Mouse (Mus musculus): Measurements from ENCODE around the gene Nos3. TPM values are rescaled to one million over a fixed set of nuclear protein-coding genes. Genes with fewer than 3 reads are reported as not detected.

Gene Nos3
- total RNA-seq, 2 experiments from 2014 or later: 5.0 to 7.1 TPM

DNA sequence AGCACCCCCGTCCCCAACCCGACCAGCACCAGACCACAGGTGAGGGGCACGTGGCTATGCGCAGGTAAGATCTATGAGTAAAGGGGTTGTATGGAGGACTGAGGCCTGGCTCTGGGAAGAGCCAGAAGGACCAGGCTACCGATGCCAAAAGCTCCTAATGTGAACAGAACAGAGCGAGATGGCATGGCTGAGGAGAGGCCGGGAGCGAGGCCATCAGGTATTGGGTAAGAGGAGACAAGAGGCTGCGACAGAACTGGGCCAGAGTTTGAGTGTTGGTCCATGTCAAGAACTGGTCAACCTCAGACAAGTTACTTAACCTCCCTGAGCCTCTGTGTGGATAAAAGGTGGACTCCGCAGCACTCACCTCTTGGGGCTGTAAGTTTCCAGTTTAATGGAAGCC is 353 bp downstream of the Nos3 start:
- TF ChIP-seq CTCF (IDR thresholded peaks at IDR 0.05): no peak
- peak overlapping the region; percentile 86 for H3K27ac ChIP-seq
- no peak for DNase-seq
- H3K4me3 ChIP-seq: peak overlapping the region; percentile 74
- intact Hi-C loops (cut with DNase I): no loop called here

DNA sequence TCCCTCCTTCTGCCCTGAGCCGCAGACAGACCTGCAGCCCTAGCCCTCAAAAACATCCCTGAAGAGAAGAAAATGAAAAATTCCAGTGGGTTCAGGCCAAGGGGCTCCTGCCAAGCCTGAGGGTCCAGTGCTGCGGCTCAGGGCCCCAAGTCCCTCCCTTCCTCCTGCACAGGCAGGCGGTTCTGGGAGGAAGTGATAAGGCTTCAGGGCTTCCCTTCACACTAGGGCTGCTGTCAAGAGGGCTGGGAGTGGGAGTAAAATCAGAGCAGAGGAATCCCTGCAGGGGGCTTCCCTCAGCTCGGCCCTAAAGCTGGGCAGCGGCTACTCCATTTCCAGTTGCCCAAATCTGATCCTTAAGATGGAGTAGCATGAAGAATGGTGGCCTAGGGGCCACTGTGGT is 918 bp downstream of the Nos3 start:
- intact Hi-C loops (cut with DNase I): no loop called here
- Histone ChIP-seq H3K4me3 (peak overlapping the region; percentile 74), H3K27ac (peak overlapping the region; percentile 86)
- no peak for TF ChIP-seq CTCF (IDR thresholded peaks at IDR 0.05)
- no peak for DNase-seq

DNA sequence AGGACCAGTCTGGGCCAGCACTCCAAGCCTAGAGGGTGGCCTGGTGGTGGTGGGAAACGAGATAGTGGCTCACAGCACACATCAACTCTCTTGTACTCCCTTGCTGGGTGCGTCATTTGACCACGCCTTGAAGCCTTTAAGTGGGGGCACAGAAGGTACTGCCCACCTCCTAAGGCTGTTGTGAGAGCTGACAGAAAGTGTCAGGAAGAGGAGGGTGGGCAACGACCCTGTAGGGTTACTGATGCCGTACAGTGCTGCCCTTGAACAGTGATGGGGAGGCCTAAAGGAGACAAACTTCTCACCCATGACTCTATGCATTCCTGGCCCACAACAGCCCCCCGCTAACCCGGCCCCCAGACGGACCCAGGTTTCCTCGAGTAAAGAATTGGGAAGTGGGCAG is 1.8 kb downstream of the Nos3 start:
- H3K27ac ChIP-seq: no peak overlapping the region
- peak overlapping the region; percentile 74 for H3K4me3 ChIP-seq
- no peak for DNase-seq
- no peak for TF ChIP-seq CTCF (IDR thresholded peaks at IDR 0.05)
- intact Hi-C loops (cut with DNase I): no loop called here

DNA sequence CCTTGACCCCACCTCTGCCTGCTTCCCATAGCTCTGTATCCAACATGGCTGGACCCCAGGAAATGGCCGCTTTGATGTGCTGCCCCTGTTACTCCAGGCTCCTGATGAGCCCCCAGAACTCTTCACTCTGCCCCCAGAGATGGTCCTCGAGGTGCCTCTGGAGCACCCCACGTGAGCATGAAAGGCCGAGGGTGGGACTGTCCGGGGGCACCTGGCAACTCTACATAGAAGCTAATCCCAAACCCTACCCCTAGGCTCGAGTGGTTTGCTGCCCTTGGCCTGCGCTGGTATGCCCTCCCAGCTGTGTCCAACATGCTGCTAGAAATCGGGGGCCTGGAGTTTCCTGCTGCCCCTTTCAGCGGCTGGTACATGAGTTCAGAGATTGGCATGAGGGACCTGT is 5.2 kb downstream of the Nos3 start:
- Histone ChIP-seq H3K4me3 (no peak overlapping the region), H3K27ac (no peak overlapping the region)
- DNase-seq: no peak
- intact Hi-C loops (cut with DNase I): no loop called here
- no peak for TF ChIP-seq CTCF (IDR thresholded peaks at IDR 0.05)

DNA sequence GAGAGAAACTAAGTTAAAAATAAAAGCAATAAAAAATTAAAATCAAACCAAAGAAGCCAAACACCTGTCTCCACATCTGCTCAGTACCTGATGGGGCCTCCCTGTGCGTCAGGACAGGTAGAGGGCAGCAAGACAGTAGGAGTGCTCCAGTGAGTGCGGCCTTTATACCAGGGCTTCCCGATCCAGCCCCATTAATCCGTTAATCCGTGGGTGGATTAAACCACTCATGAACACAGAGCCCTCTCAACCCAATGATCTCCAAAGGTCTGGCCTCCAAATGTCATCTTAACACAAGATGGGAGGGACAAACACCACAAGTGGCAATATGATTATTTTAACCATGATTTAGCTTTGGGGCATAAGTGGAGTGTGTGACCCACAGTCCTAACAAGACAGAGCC is 9.2 kb downstream of the Nos3 start:
- intact Hi-C loops (cut with DNase I): no loop called here
- TF ChIP-seq CTCF (IDR thresholded peaks at IDR 0.05): no peak
- Histone ChIP-seq H3K4me3 (no peak overlapping the region), H3K27ac (no peak overlapping the region)
- no peak for DNase-seq

DNA sequence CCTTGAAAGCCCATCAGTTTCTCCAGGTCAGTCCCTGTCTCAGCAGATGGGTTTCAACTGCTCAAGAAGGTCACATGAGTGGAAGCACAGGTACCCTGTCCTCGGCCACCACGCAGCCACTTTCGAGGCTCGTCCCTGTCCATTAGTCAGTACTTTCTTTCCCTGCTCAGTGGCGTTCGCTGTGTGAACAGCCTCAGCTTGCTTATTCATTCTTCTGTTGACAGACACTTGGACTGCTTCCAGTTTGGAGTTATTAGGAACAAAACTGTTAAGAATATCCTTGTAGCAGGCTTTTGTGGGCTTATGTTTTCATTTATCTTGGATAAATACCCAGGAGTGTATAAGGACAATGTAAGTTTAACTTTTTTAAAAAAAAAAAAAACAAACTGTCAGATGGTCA is 9.6 kb downstream of the Nos3 start:
- DNase-seq: no peak
- intact Hi-C loops (cut with DNase I): no loop called here
- TF ChIP-seq CTCF (IDR thresholded peaks at IDR 0.05): no peak
- Histone ChIP-seq H3K4me3 (no peak overlapping the region), H3K27ac (no peak overlapping the region)

DNA sequence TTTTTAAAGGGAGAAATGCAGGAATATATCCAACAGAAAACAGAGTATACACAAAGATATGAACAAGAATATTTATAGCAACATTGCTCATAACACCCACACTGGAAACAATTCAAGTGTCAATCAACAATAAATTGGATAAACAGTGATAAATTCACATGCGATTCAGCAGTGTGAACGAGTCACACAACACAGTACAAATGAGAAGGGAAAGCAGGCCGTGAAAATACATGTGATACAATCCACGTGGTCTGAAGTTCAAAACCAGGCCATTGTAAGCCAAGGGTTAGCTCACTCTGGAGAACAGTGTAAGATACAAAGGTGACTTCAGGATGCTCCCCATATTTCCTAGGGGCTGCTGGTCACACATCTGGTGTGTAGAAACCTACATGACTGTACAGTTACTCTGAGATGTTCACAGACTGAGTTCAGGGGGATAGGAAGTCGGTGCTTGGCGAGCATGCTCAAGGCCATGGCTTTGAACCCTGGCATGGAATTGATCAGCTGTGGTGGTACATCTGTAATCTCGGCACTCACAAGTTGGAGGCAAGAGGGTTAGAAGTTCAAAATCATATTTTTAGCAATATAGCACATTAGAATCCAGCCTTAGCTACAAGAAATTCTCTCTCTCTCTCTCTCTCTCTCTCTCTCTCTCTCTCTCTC is 10.2 kb downstream of the Nos3 start:
- Histone ChIP-seq H3K27ac (no peak overlapping the region), H3K4me3 (no peak overlapping the region)
- intact Hi-C loops (cut with DNase I): no loop called here
- no peak for TF ChIP-seq CTCF (IDR thresholded peaks at IDR 0.05)
- no peak for DNase-seq

DNA sequence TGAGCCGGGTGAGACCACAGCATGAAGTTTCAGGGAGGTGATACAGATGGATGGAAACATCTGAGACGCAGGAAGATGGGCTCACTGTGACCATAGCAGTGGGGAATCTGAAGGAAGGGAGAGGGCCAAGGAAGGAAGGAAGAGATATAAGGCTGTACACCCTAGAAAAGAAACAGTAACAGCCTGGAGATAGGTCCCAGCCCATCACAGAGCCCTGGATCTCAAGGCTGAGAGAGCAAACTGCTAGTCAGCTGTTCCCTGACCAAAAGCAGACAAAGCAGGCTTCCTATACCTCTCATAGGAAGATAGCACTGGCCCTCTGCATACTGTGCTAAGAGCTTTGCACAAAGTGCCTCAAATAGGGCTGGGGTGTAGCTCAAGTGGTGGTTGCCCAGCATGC is 14.1 kb downstream of the Nos3 start:
- Histone ChIP-seq H3K4me3 (no peak overlapping the region), H3K27ac (no peak overlapping the region)
- intact Hi-C loops (cut with DNase I): no loop called here
- TF ChIP-seq CTCF (IDR thresholded peaks at IDR 0.05): no peak
- no peak for DNase-seq

DNA sequence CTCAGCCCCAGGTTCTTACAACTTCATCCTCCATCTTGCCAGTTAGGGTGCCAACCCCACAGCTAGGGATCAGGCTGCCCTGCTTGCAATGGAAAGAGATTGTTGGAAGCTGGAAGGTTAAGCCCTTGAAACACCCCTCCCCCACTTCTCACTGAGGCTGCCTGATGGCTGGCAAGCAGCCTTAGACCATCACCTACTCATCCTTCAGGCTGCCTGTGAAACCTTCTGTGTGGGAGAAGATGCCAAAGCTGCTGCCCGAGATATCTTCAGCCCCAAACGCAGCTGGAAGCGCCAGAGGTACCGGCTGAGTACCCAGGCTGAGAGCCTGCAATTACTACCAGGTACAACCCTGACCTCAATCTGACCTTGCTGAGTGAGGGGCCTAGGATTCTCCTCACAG is 14.9 kb downstream of the Nos3 start:
- TF ChIP-seq CTCF (IDR thresholded peaks at IDR 0.05): no peak
- Histone ChIP-seq H3K27ac (no peak overlapping the region), H3K4me3 (no peak overlapping the region)
- DNase-seq: no peak
- intact Hi-C loops (cut with DNase I): no loop called here

DNA sequence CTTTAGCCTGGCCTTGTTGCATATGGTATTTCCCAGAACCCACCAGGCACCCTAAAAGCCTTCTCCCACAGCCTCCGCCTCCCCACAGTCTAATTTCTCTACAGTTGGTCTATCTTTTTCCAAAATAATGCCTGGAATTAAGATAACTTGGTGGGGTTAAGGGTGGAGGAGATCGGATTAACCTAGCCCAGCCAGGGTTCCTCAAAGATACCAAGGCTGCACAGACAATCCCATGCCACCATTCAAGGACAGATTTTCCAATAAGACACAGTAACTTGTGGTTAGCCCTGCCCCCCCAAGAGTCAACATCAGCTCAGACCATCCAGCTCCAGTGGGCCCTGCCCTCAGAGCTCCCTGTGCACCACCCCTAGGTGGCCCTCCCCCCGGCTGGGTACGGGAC is 15.9 kb downstream of the Nos3 start:
- no peak overlapping the region for H3K27ac ChIP-seq
- DNase-seq: no peak
- H3K4me3 ChIP-seq: no peak overlapping the region
- intact Hi-C loops (cut with DNase I): no loop called here
- no peak for TF ChIP-seq CTCF (IDR thresholded peaks at IDR 0.05)

DNA sequence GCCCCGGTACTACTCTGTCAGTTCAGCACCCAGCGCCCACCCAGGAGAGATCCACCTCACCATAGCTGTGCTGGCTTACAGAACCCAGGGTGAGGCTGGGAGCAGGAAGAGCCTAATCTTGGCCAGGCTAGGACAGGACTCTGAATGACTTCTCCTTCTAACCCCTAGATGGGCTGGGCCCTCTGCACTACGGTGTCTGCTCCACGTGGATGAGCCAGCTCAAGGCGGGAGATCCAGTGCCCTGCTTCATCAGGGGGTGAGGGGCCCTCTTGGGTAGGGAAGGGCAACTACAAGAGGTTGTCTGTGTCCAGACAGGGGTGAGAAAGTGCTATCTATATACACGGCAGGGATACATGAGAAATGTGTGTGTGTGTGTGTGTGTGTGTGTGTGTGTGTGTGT is 16.9 kb downstream of the Nos3 start:
- intact Hi-C loops (cut with DNase I): no loop called here

DNA sequence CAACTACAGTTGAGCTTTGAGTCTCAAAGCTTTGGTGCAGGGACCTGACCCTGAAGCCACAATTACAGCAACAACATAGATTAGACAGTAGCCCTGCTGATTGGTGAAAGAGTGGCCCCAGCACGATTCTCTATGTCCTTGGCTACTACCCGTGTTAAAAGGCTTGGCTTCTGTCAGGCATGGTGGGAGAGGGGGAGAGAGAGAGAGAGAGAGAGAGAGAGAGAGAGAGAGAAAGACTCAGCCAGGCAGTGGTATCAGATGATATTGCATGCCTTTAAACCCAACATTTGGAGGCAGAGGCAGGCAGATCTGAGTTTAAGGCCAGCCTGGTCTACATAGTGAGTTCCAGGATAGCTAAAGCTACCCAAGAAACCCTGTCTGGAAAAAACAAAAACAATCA is 17.4 kb downstream of the Nos3 start:
- no peak for DNase-seq
- intact Hi-C loops (cut with DNase I): no loop called here
- TF ChIP-seq CTCF (IDR thresholded peaks at IDR 0.05): no peak
- Histone ChIP-seq H3K4me3 (no peak overlapping the region), H3K27ac (no peak overlapping the region)

More for the DNA sequence above, 16.9 kb downstream of the Nos3 start:
- TF ChIP-seq CTCF (IDR thresholded peaks at IDR 0.05): no peak
- no peak overlapping the region for H3K27ac ChIP-seq
- no peak for DNase-seq
- no peak overlapping the region for H3K4me3 ChIP-seq

DNA sequence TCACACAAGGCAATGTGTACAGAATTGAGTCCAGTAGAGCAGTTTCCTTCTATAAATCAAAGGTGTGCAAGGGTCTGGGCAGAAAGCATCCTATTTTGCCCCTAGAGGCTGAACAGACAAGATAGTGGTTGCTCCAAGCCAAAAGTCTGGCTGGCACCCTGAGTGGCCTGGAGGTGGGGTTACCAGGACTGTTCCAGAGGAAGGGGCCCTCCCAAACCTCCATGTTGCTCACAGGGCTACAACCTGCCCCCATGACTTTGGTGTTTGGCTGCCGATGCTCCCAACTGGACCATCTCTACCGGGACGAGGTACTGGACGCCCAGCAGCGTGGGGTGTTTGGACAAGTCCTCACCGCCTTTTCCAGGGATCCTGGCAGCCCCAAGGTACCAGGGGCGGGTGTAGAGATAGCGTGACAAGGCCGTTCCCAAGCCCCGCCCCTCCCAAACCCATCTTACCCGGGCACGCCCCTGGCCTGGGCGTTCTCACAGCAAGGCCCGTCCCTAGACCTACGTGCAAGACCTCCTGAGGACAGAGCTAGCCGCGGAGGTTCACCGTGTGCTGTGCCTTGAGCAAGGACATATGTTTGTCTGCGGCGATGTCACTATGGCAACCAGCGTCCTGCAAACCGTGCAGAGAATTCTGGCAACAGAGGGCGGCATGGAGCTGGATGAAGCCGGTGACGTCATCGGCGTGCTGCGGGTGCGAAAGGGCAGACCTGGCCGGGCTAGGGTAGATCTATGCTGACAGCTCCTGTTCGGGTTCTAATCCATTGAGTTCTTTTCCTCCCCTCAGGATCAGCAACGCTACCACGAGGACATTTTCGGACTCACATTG is 18.6 kb downstream of the Nos3 start:
- DNase-seq: peak; percentile 92
- H3K4me3 ChIP-seq: peak overlapping the region; percentile 72
- peak overlapping the region; percentile 85 for H3K27ac ChIP-seq
- intact Hi-C loops (cut with DNase I): no loop called here
- TF ChIP-seq CTCF (IDR thresholded peaks at IDR 0.05): peak; percentile 49

DNA sequence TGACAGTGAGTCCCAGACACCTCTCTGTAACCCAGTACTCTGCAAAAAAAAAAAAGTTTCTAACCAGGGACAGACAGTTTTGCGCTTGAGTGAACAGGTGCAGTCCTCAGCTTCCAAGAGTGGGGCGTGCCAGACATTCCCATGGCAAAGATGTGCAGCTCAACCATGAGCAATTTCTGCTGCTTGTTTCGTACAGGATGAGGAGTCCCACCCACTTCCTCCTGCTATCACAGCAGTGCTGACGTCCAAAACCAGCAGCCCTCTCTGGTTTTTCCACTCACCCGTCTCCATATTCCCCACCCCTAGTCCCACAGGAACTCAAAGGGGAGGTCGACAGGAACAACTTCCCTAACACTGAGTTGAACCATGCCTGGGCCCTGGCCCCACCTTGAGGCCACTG is 19.8 kb downstream of the Nos3 start:
- Histone ChIP-seq H3K27ac (peak overlapping the region; percentile 85), H3K4me3 (peak overlapping the region; percentile 72)
- TF ChIP-seq CTCF (IDR thresholded peaks at IDR 0.05): no peak
- DNase-seq: no peak
- intact Hi-C loops (cut with DNase I): no loop called here

All from gastrocnemius, adult 2 months (tissue).